Mouse (Mus musculus) gastrocnemius, postnatal 10 days (tissue): ENCODE data around the gene Cpz. TPM values are rescaled to one million over a fixed set of nuclear protein-coding genes. Genes with fewer than 3 reads are reported as not detected.

ENCODE experiments used
- DNase-seq: peaks from one replicate; pipeline ENCODE4 v3.0.0; 2021; ENCODE audit warnings: mixed read lengths
- total RNA-seq, 2 experiments: library from RNA; stranded (reverse); gene quantifications; 2 replicates each; pipeline ENCODE4 v1.2.3; 2021

Cpz gene
- total RNA-seq, 2 experiments from 2014 or later: 18.3 to 26.3 TPM

- DNase-seq: peak; percentile 59
These were observed 4.9 kb upstream of the Cpz start for GRCm38 (mm10) chr5:35530442-35530841.

GRCm38 (mm10) chr5:35524381-35524780, 1.1 kb downstream of the Cpz start:
- no peak for DNase-seq

GRCm38 (mm10) chr5:35523735-35524134, 1.8 kb downstream of the Cpz start:
- DNase-seq: peak; percentile 83

- DNase-seq: no peak
These were observed 8.7 kb downstream of the Cpz start for GRCm38 (mm10) chr5:35516781-35517180.

- peak; percentile 64 for DNase-seq
These were observed 14.9 kb downstream of the Cpz start for GRCm38 (mm10) chr5:35510589-35510988.

- no peak for DNase-seq
These were observed 20.5 kb downstream of the Cpz start for GRCm38 (mm10) chr5:35505016-35505415.

- DNase-seq: no peak
These were observed 28.2 kb downstream of the Cpz start for GRCm38 (mm10) chr5:35497344-35497743.

GRCm38 (mm10) chr5:35495989-35496388, 29.5 kb downstream of the Cpz start:
- DNase-seq: no peak

GRCm38 (mm10) chr5:35494773-35495390, 30.6 kb downstream of the Cpz start:
- no peak for DNase-seq

- no peak for DNase-seq
These were observed 31.7 kb downstream of the Cpz start for GRCm38 (mm10) chr5:35493770-35494169.

- DNase-seq: no peak
These were observed 46.0 kb downstream of the Cpz start for GRCm38 (mm10) chr5:35479521-35479920.

- DNase-seq: no peak
These were observed 50.3 kb downstream of the Cpz start for GRCm38 (mm10) chr5:35475236-35475635.

GRCm38 (mm10) chr5:35470885-35471528, 54.5 kb downstream of the Cpz start:
- no peak for DNase-seq

- no peak for DNase-seq
These were observed 59.4 kb downstream of the Cpz start for GRCm38 (mm10) chr5:35465966-35466635.

GRCm38 (mm10) chr5:35462081-35462480, 63.4 kb downstream of the Cpz start:
- DNase-seq: no peak

GRCm38 (mm10) chr5:35459760-35460159, 65.7 kb downstream of the Cpz start:
- no peak for DNase-seq

- no peak for DNase-seq
These were observed 67.2 kb downstream of the Cpz start for GRCm38 (mm10) chr5:35458267-35458666.

GRCm38 (mm10) chr5:35457364-35457763, 68.1 kb downstream of the Cpz start:
- DNase-seq: no peak

GRCm38 (mm10) chr5:35454187-35454800, 71.2 kb downstream of the Cpz start:
- no peak for DNase-seq
